Mouse (Mus musculus) megakaryocyte, embryonic 14.5 days (primary cell): ENCODE data around the gene Plcb4. TPM values are rescaled to one million over a fixed set of nuclear protein-coding genes. Genes with fewer than 3 reads are reported as not detected.
A peak's percentile ranks its signal among the peaks of the same experiment; 100 is the strongest.

Experiments used
- H3K27me3 ChIP-seq: replicated peaks from 2 replicates; pipeline ENCODE3; 2012; ENCODE audit warnings: inconsistent platforms
- H3K36me3 ChIP-seq: replicated peaks from 2 replicates; pipeline ENCODE3; 2012; ENCODE audit warnings: low read length, inconsistent platforms, mixed read lengths
- H3K4me1 ChIP-seq: 2 replicates; pipeline ENCODE4 v1.6.1; 2012; ENCODE audit warnings: inconsistent platforms
- H3K4me3 ChIP-seq: replicated peaks from 2 replicates; pipeline ENCODE3; 2012; ENCODE audit warnings: moderate library complexity, mild to moderate bottlenecking, inconsistent platforms
- H3K9me3 ChIP-seq: 2 replicates; pipeline ENCODE4 v1.6.1; 2012; ENCODE audit warnings: inconsistent platforms
- FLI1 ChIP-seq: IDR thresholded peaks from 2 replicates; pipeline ENCODE4 v1.6.1; 2012; ENCODE audit warnings: low read length, inconsistent platforms, mixed read lengths
- GATA1 ChIP-seq: IDR thresholded peaks from 3 replicates; pipeline ENCODE4 v1.6.1; 2012; ENCODE audit warnings: mixed read lengths, low read length, inconsistent platforms, borderline replicate concordance
- polyA plus RNA-seq: library from polyadenylated mRNA; stranded (reverse); fragments of >175 nt; gene quantifications from 2 replicates; pipeline ENCODE4 v1.2.3, GENCODE M21; 2012; ENCODE audit warnings: low replicate concordance; ENCODE audit not compliant: insufficient read depth

Plcb4 gene
- polyA plus RNA-seq, 1 experiment = 5.4 TPM

DNA sequence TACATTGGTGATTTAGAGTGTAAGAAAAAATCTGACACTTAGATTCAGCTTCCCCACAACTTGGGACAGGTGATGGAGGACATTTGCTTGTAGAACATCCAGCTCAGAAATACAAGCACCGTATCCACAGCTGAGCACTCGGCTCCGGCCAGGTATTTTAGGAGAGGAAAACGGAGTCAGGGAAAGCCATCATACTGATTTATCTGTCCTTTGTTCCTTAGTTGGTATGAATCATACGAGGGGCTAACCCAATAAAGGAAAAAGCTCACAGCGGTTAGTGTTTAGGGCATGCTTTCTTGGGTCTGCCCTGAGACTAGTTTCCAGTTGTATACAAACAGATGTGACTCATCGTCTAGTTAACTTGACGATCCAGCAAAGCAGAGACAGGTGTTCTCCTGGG lies 110.9 kb downstream of the Plcb4 start:
- Histone ChIP-seq H3K27me3 (no peaks in the 10 kb centered on the region), H3K4me1 (peaks cover 59% of the 10 kb centered on the region), H3K36me3 (no peaks in the 10 kb centered on the region), H3K4me3 (no peak overlapping the region), H3K9me3 (no peaks in the 10 kb centered on the region)
- TF ChIP-seq FLI1 = no peak

DNA sequence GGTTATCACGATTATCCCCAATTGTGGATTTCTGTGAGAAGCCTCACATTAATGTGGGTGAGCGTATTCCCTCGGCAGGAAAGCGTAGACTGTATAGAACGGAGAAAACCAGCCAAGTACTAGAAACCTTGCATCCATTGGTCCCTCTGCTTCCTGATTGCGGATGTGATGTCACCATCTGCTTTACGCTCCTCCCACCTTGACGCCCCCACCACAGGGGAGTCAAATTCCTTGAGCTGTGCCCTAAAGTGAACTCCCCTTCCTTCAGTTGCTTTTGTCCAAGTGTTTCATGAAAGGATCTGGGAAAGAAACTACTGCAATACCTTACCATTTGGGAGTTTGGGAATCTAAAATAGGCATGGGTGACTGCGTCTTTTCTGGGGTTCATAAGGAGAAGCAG lies 111.4 kb downstream of the Plcb4 start:
- TF ChIP-seq GATA1 = no peak
- no peak for TF ChIP-seq FLI1
- H3K9me3 ChIP-seq = no peaks in the 10 kb centered on the region
- H3K4me1 ChIP-seq = peaks cover 62% of the 10 kb centered on the region

DNA sequence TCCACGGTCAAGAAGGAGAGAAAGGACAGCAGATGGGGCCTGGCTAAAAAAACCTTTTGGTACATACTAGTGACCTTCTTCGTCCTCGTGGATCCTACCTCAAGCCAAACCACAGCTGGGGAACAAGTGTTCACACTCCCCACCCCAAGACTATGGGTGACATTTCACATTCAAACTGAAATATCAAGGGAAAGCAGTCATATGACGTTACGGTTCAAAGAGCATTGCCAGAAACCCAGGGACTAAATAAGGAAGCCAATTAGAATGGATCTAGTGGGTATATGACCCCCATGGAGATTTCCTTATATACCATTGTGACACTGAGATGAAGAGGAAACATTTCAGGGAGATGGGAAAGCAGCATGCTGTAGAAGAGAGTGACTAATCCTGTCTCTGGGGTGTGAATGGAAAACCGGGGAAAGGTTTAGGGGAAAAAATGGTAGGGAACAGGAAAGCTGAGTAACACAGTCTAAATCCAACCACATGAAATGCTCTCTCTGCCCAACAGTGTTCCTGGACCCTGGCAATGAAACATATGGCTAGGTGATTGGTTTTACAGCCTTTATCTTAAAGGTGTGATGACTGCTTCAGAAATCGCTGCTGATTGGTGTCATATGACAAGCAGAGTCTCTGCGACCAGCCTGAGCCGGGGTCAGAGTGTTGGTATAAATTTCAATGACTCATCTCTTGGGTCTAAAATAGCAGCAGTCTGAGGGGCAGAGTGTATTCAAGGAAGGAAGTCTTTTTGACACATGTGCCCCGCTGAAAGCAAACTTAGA lies 114.6 kb downstream of the Plcb4 start:
- H3K4me1 ChIP-seq = peaks cover 64% of the 10 kb centered on the region
- no peaks in the 10 kb centered on the region for H3K27me3 ChIP-seq
- TF ChIP-seq FLI1 = no peak
- TF ChIP-seq GATA1 = no peak
- peak overlapping the region; percentile 76 for H3K4me3 ChIP-seq
- H3K9me3 ChIP-seq = no peaks in the 10 kb centered on the region
- H3K36me3 ChIP-seq = no peaks in the 10 kb centered on the region

More for the DNA sequence above, 111.4 kb downstream of the Plcb4 start:
- Histone ChIP-seq H3K36me3 (no peaks in the 10 kb centered on the region), H3K27me3 (no peaks in the 10 kb centered on the region), H3K4me3 (no peak overlapping the region)

DNA sequence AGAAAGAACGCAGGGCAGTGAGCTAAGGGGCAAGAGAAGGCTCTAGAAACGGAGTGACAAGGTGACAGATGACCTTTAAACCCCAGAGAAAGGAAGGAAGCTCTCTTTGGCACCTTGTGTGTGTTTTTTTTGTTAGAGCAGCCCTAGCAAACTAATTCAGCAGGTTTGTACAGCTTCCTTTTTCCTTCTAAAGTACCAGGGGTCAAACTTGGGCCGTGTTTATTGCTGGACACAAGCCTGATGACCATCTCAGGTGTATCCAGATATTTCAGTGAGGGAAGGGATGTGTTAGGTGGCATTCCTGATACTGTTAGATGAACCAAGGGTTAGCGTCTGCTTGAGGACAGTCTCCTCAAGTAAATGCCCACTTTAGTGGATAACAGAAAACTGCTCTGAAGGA lies 116.2 kb downstream of the Plcb4 start:
- Histone ChIP-seq H3K4me3 (no peak overlapping the region), H3K36me3 (no peaks in the 10 kb centered on the region), H3K27me3 (no peaks in the 10 kb centered on the region), H3K9me3 (no peaks in the 10 kb centered on the region), H3K4me1 (peaks cover 74% of the 10 kb centered on the region)
- TF ChIP-seq GATA1 (no peak), FLI1 (no peak)

DNA sequence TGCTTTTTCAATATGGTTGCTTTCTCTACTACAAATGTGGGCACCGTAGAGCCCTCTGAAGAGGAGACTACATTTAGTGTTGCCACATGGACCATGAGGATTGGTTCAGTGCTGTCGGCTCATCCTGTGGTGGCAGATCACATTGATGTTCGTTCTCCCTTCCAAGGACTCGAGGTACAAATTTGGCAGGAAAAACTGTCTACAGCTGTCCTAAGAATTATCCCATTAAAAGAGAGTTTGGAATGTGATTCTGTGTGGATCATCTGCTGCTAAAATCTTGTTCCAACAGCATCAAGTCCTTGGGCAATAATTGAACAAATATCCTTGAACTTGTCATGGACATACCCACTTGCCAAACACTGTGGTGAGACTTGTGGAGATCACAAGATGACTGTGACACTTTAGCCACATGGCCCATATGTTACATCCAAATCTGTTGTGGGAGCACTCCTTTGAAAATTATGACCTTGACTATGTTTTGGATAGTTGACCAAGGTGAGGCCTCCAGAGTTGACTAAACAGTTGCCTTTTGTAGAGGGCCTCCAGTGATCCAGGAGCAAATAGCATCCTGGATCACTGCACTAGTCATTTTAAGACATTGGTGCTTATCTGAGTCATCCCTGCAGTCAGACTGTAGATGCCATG lies 117.4 kb downstream of the Plcb4 start:
- H3K9me3 ChIP-seq = no peaks in the 10 kb centered on the region
- H3K4me1 ChIP-seq = peaks cover 68% of the 10 kb centered on the region
- no peak overlapping the region for H3K4me3 ChIP-seq
- H3K36me3 ChIP-seq = no peaks in the 10 kb centered on the region
- TF ChIP-seq FLI1 (no peak), GATA1 (no peak)
- H3K27me3 ChIP-seq = no peaks in the 10 kb centered on the region

DNA sequence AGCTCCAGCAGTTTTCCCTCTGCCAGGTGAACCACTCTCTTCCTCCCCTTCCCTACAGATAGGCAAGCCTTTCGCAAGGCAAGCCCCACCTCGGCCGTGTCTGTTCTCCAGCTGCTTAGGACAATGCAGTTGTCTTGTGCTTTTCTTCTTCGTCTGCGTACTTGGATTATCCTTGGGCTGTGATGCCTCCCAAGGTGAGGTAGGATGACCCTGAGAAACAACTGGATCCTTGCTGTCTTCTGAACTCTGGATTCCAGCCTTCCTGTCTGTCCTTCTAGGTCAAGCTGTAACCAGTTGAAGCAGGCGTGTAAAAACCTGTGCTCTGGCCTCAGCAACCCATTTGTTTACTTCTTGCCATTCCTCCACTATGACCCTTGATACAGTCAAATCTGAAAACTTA lies 122.6 kb downstream of the Plcb4 start:
- TF ChIP-seq GATA1 (no peak), FLI1 (no peak)
- Histone ChIP-seq H3K9me3 (no peaks in the 10 kb centered on the region), H3K27me3 (no peaks in the 10 kb centered on the region), H3K4me3 (no peak overlapping the region), H3K4me1 (peaks cover 42% of the 10 kb centered on the region), H3K36me3 (no peaks in the 10 kb centered on the region)

DNA sequence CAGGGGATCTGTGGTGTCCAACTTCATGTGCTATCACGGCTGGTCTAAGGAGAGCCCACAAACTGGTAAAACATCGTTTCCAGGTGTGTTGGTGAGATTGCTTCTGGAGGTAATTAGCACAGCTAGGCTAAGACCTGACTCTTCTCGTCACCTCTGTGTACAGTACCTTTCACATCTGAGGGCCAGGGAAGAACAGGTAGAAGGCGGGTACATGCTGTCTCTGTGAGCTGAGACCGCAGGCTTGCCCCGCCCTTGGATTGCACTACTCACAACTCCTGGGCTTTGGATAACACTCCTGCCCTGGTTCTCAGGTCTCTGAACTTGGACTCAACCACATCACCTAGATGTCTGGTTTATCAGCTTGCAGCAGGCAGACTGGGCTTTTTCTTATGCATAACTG lies 128.6 kb downstream of the Plcb4 start:
- Histone ChIP-seq H3K27me3 (no peaks in the 10 kb centered on the region), H3K4me1 (peaks cover 14% of the 10 kb centered on the region; the same call in 1 of the 2 replicates), H3K36me3 (peaks cover 14% of the 10 kb centered on the region), H3K4me3 (no peak overlapping the region), H3K9me3 (0 out of 2 replicates have a peak, but pooled peaks cover 5% of the 10 kb centered on the region)
- TF ChIP-seq GATA1 = no peak
- TF ChIP-seq FLI1 = no peak

DNA sequence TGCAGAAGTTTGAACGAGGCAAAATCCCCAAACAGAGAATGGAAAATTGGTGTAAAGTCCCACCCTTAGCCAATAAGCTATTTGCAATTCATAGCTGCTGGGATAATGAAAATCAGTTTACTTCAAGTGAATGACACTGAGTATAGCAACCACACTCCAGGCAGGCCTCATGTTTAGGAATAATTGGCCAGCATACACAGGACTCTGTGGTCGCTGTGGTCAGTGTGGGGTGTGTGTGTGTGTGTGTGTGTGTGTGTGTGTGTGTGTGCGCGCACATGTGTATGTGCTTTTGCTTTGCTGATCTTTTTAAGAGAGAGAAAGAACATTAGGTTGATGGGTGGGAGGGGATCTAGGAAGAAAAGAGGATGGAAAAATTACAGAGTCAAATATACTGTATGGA lies 134.1 kb downstream of the Plcb4 start:
- Histone ChIP-seq H3K4me1 (peaks cover 27% of the 10 kb centered on the region), H3K9me3 (0 out of 2 replicates have a peak, but pooled peaks cover 5% of the 10 kb centered on the region), H3K27me3 (no peaks in the 10 kb centered on the region), H3K4me3 (no peak overlapping the region), H3K36me3 (peaks cover 6% of the 10 kb centered on the region)
- no peak for TF ChIP-seq FLI1
- no peak for TF ChIP-seq GATA1

DNA sequence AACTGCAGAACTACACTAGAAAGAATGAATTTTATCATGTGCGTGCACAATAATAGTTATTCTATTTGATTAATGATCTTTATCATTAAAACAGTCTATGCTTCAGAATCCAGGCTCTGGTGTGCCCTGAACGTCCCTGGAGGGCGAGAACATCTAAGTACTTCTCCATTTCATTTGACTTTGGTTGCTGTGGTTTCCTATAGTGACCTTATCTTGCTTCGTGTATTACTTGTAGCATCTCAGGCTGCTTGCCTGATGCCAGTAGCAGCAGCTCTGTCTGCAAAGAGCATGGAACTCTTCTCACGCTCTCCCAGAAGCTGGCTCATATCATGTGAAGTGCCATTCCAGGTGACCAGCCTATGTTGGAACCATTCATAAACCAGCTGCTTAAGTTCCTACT lies 137.9 kb downstream of the Plcb4 start:
- Histone ChIP-seq H3K4me3 (peak overlapping the region; percentile 20), H3K9me3 (0 out of 2 replicates have a peak, but pooled peaks cover 5% of the 10 kb centered on the region), H3K4me1 (peaks cover 48% of the 10 kb centered on the region), H3K27me3 (no peaks in the 10 kb centered on the region), H3K36me3 (peaks cover 5% of the 10 kb centered on the region)
- no peak for TF ChIP-seq FLI1
- no peak for TF ChIP-seq GATA1

DNA sequence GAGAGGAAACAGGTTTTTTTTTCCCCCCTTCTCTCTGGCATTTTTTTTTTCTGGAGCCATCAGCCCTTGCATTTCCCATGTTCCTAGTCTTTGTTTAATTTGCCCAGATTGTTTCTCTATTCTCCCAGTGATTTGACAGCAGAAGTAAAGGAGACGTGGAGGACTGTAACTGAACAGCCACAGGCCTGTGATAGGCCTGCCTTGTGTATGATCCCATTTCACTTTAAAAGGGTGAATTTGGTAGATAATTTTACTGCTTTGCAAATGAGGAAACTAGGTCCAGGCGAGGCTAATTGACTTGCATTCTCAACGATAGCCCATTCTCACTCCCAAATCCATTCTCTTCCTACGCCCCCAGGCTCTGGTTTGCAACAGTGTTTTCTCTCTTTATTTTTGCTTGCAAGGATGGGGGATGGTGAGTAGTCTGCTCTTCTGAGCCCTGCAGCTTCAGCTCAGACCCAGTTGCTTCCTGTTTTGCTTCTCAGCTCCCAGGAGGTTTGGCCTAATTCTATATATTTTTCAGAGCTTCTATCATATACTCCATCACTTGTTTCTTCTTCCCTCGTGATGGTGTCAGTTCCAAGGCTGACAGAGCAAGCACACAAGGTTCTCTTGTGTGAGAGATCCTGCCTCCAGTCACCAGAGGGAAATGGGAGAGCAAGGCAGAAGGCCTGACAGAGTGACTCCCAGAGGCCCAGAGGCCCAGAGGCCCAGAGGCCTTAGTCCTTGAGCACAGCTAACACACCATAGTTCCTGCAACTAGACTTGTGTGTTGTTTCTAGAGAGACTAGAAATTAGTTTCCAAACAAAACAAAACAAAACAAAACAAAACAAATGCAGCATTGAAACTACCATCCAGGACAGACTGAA lies 139.1 kb downstream of the Plcb4 start:
- TF ChIP-seq GATA1 = no peak
- TF ChIP-seq FLI1 = no peak
- Histone ChIP-seq H3K27me3 (no peaks in the 10 kb centered on the region), H3K36me3 (no peaks in the 10 kb centered on the region), H3K9me3 (no peaks in the 10 kb centered on the region), H3K4me1 (peaks cover 58% of the 10 kb centered on the region), H3K4me3 (no peak overlapping the region)
